Mouse (Mus musculus) erythroblast, embryonic 14.5 days (primary cell): ENCODE measurements around the gene Cpm.

Source experiments
- GATA1 ChIP-seq: IDR thresholded peaks from 2 replicates; pipeline ENCODE4 v1.6.1; 2012; ENCODE audit warnings: low read length, inconsistent platforms, mixed read lengths
- TAL1 ChIP-seq: IDR thresholded peaks from 3 replicates; pipeline ENCODE4 v1.6.1; 2012; ENCODE audit warnings: low read length, inconsistent platforms, mixed read lengths

DNA sequence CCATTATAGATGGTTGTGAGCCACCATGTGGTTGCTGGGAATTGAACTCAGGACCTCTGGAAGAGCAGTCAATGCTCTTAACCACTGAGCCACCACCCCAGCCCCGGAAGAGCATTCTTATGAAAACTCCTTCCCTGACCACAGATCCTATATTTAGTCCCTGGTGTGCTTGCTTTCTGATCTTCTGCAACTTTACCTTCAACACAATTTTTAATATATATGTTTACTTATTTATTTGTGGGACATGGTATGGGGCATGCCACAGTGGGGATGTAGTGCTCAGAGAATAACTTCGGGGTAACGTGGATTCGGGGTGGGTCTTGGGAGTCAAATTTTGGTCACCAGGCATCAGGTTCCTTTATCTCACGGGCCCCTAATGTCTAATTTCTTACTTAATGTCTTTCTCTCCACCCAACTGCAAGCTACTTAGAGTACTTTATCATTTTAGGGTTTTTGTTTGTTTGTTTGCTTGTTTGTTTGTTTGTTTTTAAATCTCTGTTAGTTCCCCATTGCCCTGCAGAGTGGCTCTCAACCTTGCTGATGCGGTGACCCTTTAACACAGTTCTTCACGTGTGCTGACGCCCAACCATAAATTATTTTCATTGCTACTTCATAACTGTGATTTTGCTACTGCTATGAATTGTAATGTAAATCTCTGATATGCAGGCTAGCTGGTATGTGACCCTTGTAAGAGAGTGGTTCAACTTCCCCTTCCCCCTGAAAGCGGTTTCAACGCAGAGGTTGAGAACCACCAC is 39.4 kb downstream of the Cpm start:
- TF ChIP-seq GATA1 (no peak), TAL1 (no peak)
